27 mouse cellular contexts compared by ENCODE assay signal in the genomic region with DNA sequence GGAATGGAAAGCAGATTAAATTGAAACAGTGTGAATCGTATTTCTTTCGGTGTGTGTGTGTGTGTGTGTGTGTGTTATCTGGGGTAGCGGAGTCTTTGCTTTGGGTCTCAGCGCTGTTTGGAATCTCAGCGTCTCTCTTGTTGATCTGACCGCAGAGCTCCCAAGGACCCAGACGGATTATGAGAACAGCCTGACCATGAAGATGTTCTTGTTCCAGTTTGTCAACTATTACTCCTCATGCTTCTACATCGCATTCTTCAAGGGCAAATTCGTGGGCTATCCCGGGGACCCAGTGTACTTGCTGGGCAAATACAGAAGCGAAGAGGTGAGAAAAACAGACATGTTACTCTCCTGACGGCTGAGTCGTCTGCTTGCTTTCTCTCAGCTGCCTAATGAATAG.
"Had no signal": no experiment of that assay in that cellular context is flagged by ENCODE, and none has a peak within 500 bp of the region (broad histone marks: within the 10 kb centered on the region; RNA-seq: fewer than 3 reads in every experiment).

No protein-coding gene starts in this region.

- DNase-seq: cerebellum, adult 18-20 months; cerebellum, adult 2 months; cerebellum, adult 8-10 months; cerebellum, adult 9-10 months; cerebellum, adult 9-11 months; cerebellum, postnatal 10 days; cerebellum, postnatal 14 days; cerebellum, postnatal 25 days; cerebellum, postnatal 36 days; embryo, embryonic 11 days; forebrain, postnatal 0 days; gastrocnemius, postnatal 10 days; gastrocnemius, postnatal 25 days; gastrocnemius, postnatal 36 days; heart, adult 11 months had no signal

- H3K27me3 ChIP-seq: embryonic facial prominence, embryonic 12.5 days; embryonic facial prominence, embryonic 13.5 days; embryonic facial prominence, embryonic 15.5 days; forebrain, embryonic 12.5 days; forebrain, embryonic 13.5 days; forebrain, embryonic 15.5 days had no signal

- H3K4me2 ChIP-seq: embryonic facial prominence, embryonic 12.5 days; embryonic facial prominence, embryonic 13.5 days; embryonic facial prominence, embryonic 15.5 days; forebrain, embryonic 12.5 days; forebrain, embryonic 13.5 days; forebrain, embryonic 15.5 days had no signal

- H3K9me3 ChIP-seq: embryonic facial prominence, embryonic 10.5 days; embryonic facial prominence, embryonic 12.5 days; embryonic facial prominence, embryonic 13.5 days; embryonic facial prominence, embryonic 15.5 days; forebrain, embryonic 10.5 days; forebrain, embryonic 12.5 days; forebrain, embryonic 13.5 days; forebrain, embryonic 15.5 days had no signal

- H3K4me3 ChIP-seq: embryonic facial prominence, embryonic 10.5 days; embryonic facial prominence, embryonic 12.5 days; embryonic facial prominence, embryonic 13.5 days; embryonic facial prominence, embryonic 15.5 days; erythroblast, embryonic 14.5 days; forebrain, embryonic 10.5 days; forebrain, embryonic 12.5 days; forebrain, embryonic 13.5 days; forebrain, embryonic 15.5 days; gastrocnemius, adult 2 months had no signal

- ATAC-seq: forebrain, embryonic 13.5 days; forebrain, embryonic 14.5 days; forebrain, embryonic 15.5 days; forebrain, embryonic 16.5 days; forebrain, postnatal 0 days had no signal

- H3K9ac ChIP-seq: embryonic facial prominence, embryonic 12.5 days; embryonic facial prominence, embryonic 13.5 days; embryonic facial prominence, embryonic 15.5 days; forebrain, embryonic 13.5 days; forebrain, embryonic 15.5 days; forebrain, postnatal 0 days had no signal

- H3K27ac ChIP-seq: embryonic facial prominence, embryonic 10.5 days; embryonic facial prominence, embryonic 12.5 days; embryonic facial prominence, embryonic 13.5 days; embryonic facial prominence, embryonic 15.5 days; forebrain, embryonic 10.5 days; forebrain, embryonic 12.5 days; forebrain, embryonic 13.5 days; forebrain, embryonic 15.5 days; gastrocnemius, adult 2 months had no signal
